Mouse (Mus musculus): Measurements from ENCODE around the gene Mybph. TPM values are rescaled to one million over a fixed set of nuclear protein-coding genes. Genes with fewer than 3 reads are reported as not detected.
A peak's percentile ranks its signal among the peaks of the same experiment; 100 is the strongest.

The Mybph gene
- total RNA-seq, 2 experiments from 2014 or later, result 0.34 to 0.84 TPM

DNA sequence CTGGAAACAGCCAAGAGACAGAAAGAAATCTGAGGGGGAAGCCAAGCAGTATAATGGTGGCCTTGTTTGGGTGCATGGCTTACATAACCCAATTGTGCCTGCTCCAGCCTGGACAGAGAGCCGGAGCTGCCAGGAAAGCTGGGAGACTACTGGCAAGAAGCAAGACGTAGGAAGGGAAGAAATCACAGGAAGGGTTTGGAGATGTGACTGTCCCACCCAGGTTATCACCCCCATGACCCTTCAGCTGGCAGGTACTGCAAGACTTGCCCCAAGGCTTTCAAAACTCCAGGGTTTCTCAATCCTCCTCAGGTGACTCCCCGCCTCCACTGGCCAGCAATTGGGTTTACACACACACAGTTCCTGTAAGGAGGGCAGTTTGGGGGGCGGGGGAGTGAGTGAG lies 11.2 kb upstream of the Mybph start, which contains the start of gene Chil1:
TSS of gene Chil1 (plus strand) at position 152 of the 400 bp plus-strand sequence.
- DNase-seq (ENCODE audit: low spot score in 2 of 2), result no peak

DNA sequence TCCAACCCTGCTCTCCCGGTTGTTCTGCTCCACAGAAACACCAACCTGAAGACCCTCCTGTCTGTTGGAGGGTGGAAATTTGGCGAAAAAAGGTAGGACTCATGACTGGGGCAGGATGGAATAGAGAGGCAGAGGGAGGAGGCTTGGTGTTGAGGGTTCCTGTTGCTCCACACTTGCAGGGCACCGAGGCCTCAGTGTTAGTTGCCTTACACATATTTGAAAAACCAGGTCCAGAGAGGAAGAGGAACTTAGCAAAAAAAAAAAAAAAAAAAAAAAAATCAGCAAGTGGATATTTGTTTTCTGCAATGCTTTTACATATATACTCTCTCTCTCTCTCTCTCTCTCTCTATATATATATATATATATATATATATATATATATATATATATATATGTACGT lies 9.2 kb upstream of the Mybph start:
- no peak for DNase-seq (ENCODE audit: low spot score in 2 of 2)

DNA sequence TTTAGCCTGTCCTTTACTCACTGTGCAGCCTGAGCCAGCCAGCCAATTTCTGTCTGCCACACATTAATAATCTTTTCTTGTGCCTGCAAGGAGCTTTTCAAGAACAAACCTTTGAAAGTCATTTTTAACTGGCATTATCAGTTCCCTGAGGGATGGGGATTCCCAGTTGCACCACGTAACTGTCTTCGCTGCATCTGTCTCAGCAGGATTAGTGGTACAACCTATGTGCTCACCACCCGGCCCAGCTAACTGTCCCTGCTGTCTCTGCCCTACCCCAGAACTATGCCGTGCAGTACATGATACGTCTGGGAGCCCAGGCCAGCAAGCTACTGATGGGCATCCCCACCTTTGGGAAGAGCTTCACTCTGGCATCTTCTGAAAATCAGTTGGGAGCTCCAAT lies 5.0 kb upstream of the Mybph start:
- no peak for DNase-seq (ENCODE audit: low spot score in 2 of 2)

DNA sequence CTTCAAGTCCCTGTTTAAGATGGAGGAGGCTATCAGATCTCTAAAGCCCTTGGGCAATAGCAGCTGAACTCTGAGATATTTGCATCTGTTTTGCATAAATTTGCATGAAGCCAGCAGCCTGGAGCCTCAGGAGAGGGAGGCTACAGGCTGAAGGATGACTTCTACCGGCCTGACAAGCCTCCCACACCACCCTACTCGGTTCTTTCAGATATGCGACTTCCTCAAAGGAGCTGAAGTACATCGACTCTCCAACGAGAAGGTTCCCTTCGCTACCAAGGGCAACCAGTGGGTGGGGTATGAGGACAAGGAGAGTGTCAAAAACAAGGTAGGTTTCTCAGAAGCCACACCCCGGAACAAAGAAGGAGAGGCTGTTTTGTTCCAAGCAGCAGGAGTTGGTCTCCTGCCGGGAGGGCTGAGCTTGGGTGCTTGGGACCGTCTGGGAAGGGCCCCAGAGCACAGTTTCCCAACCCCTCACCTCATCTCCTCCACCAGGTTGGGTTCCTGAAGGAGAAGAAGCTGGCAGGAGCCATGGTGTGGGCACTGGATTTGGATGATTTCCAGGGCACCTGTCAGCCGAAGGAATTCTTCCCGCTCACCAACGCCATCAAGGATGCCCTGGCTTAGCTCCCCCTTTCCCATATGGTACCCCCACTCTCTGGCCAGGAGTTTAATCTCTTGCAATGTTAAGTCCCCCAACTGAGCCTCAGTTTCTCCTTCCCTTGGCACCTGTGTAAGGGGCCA lies 4.1 kb upstream of the Mybph start:
- DNase-seq (ENCODE audit: low spot score in 2 of 2), result no peak

DNA sequence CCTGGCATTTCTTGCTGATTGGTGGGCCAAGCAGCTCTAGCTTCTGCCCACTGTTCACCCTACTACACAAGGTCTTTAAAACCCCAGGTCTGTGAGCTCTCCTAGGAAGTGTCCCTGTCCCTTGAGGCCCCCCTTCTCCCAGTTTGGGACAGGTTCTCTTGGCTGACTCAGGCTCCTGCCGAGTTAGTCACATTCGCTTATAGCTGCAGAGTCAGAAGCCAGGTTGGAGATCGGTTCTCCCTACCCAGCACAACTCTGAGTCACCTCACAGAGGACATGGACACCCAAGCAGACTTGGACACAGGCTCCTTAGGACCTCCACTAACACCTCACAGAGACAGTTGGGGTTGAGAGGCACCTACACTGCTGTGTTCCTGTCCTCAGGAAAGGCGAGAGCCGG lies 2.1 kb upstream of the Mybph start:
- DNase-seq (ENCODE audit: low spot score in 2 of 2), result no peak

DNA sequence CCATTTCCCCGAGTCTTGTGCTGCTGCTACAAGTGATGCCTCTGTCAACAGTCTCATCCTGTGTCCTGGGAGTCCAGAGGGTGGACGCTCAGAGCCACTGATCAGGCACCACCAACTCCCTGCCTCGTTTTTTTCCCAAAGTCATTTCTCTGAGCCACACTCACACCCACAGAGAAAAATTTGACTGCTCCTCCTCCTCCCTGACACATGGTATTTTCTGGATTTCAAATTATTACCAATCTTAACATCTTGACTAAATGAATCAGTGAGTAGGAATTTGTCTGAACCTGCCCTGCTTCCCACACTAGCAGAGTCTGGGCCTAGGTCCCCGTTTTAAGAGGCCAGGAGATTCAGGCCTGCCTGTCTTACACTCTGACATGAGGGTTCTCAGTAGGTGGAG lies 1.2 kb upstream of the Mybph start:
- DNase-seq (ENCODE audit: low spot score in 2 of 2), result no peak

DNA sequence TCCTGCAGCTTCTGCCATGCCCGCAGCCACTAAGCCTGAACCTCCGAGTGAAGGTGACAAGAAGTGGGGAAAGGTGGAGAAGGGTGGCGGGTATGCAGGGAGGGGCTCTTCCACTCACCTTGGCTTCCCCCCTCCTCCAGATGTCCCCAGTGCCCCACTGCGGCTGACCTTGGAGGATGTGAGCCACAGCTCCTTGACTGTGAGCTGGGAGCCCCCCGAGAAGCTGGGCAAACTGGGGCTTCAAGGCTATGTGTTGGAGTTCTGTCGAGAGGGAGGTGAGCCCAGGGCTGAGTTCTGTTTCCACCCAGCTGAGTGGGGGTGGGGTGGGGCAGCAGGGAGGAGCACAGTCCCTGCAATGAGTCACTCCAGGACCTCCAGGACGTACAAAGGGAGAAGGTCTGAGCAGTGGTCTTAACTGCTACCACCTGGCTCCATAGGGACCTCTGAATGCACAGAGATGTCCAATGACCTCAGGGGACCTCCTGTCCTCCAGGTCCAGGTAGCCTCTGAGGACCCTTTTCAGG lies 488 bp downstream of the Mybph start:
- DNase-seq (ENCODE audit: low spot score in 2 of 2), result no peak

DNA sequence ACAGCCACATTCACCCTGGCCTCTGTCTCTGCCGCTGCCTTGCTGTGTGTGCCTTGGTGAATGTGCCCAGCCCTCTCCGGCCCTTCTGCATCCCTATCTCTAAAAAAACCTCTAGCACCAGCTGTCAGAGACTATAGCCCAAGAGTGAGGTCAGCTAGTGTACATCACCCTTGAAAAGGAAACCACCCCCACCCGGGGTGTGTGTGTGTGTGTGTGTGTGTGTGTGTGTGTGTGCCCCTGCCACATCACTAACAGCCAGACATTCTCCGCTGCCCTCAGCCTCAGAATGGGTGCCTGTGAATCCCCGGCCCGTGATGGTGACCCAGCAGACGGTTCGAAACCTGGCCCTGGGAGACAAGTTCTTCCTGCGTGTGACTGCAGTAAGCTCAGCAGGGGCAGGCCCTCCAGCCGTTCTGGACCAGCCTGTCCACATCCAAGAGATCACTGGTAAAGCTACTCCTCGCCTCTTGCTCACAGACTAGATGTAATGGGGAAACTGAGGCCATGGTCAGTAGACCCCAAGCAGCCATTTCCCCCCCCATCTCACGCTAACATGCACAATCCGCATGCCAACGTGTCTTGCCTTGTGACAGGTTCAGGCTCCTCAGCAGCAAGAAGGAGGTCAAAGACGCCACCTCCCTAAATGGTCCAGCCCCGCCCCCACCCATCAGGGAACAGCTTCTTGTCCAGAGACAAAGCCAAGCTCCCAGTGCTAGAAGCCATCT lies 1.2 kb downstream of the Mybph start:
- no peak for DNase-seq (ENCODE audit: low spot score in 2 of 2)

DNA sequence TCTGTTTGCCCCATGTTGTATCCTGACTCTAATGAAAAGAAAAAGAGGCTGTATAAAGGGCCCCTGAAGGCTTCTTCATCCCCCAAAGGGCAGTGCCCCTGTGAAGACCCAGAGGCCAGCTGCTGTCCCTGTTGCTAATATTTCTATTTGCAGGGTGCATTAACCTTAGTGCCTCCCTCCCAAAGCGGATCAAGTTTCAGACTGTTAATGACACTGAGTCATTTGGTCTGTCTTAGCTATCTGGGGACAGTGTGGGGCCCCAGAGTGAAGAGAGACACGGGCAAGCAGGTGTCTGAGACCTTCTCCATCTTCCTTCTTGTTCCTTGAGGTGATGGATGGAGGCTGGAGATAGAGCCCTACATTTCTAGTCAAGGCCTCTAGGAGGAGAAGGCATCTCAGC lies 1.9 kb downstream of the Mybph start:
- DNase-seq (ENCODE audit: low spot score in 2 of 2), result no peak

DNA sequence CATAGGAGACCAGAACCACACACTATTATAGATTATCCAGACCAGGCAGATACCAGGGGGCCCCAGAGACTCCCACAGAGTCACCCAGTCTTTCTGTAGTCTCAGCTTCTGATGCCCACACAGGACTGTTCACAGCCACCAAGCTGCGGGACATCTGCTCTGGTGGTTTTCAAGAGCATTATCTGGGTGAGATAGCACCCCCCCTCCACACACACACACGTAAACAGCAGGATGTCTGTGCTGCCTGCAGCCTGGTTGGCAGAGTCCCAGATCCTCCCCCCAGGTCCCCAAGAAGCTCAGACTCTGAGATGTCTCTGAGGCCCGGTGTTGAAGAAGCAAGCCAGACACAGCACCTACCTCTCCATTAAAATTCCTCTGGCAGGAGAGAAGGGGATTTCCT lies 2.3 kb downstream of the Mybph start:
- no peak for DNase-seq (ENCODE audit: low spot score in 2 of 2)

DNA sequence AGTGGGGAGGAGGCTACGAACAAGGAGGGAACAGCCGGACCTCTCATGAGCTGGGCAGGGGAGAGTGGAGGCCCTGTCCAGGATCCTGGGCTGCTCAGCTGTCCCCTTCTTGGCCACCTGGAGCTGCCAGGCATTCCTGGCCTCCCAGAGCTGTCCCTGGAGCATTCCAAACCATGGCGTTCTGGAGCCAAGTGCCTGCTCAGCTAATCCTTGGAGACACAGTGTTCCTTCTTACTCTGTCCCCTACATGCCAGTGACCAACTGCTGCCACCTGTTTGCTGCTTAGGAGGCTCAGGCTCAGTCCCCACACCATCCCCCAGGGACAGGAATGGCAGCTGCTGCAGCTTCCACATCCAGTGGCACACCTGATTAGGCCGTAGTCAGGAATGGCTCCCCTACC lies 2.7 kb downstream of the Mybph start:
- no peak for DNase-seq (ENCODE audit: low spot score in 2 of 2)

DNA sequence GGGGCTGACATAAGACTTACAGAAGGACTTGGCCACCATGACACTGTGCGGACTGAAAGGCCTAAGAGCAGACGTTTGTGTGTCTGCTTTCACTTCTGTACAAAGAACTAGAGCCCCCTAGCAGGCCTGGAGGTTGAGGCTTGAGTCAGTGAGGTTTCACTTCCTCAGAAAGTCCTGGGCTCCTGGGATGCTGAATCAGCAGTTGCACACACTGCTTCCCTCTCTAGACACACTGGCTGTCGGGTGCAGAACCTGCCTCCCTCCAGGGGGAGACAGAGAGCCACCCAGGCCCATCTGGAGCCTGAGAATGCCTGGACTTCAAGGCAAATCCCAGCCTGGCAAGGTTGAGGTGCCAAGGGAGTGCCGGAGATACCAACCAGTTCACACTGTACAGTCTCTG lies 3.1 kb downstream of the Mybph start:
- peak; percentile 57 to 75 for DNase-seq (ENCODE audit: low spot score in 2 of 2)

DNA sequence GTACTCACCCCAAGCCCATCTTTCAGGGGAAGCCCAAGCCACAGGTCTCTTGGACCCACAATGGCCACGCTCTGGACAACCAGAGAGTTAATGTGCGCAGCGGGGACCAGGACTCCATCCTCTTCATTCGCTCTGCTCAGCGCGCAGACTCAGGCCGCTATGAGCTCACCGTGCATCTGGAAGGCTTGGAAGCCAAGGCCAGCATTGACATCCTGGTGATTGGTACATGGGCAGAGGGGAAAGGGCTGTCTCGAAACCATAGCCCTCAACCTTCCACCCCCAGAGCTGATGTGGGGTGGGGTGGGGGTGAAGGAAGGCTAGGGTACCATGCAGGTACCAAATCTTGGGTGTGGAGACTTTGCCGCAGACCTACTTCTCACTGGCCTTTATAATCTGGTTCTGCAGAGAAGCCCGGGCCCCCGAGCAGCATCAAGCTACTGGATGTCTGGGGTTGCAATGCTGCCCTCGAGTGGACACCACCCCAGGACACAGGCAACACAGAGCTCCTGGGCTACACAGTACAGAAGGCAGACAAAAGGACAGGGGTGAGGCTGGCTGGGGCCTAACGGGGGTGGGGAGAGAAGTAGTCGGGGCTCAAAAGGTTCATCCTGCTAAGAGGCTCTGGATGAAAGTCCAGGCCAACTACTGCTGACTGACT lies 4.2 kb downstream of the Mybph start:
- DNase-seq (ENCODE audit: low spot score in 2 of 2), result no peak

DNA sequence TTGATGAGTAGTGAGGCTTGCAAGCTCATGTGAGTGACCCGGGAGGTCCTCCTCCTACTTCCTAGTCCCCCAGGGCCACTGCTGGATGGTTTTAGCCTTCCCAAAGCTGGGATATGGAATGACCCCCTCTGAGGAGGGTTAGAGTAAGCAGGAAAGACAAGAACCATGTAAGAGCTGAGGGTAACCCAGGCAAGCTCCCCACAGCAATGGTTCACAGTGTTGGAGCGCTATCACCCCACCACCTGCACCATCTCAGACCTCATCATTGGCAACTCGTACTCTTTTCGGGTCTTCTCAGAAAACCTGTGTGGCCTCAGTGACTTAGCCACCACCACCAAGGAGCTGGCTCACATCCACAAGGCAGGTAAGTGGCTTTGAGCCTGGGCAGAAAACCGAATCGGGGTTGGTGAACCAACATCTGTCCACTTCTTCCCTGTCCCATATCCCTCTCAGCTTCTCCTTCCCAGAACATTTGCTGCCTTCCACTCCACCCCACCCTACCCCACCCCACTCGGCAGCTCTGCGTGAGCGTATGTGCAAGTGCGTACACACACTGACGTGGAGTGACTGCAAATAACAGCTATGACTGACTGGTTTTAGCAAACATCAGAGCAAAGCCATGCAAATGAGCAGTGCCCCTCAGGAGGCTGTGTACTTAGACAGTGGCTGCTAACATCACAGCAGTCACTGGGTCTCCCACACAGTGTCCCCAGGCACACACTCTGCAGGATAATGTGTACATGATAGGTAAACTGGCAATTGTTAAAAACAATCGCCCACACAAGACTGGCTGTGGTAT lies 5.1 kb downstream of the Mybph start:
- DNase-seq (ENCODE audit: low spot score in 2 of 2), result no peak

DNA sequence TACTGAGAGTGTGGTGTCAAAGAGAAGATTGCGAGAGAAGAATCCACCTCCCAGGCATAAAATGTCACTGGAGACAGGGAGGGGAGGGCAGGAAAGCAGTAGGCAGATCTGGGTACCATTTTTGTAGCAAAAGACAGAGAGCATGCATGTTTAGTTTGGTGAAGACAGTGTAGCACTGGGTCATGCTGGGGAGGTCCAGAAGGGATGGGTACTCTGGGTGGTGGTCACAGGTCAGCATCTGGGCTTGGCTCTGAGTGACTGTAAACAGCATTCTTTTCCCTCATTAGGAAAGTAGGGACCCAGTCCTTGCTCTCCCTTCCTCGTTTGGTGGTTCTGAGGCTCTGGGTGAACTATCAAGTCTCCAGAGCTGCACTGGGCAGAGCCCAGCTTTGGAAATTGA lies 7.2 kb downstream of the Mybph start:
- DNase-seq (ENCODE audit: low spot score in 2 of 2), result no peak

DNA sequence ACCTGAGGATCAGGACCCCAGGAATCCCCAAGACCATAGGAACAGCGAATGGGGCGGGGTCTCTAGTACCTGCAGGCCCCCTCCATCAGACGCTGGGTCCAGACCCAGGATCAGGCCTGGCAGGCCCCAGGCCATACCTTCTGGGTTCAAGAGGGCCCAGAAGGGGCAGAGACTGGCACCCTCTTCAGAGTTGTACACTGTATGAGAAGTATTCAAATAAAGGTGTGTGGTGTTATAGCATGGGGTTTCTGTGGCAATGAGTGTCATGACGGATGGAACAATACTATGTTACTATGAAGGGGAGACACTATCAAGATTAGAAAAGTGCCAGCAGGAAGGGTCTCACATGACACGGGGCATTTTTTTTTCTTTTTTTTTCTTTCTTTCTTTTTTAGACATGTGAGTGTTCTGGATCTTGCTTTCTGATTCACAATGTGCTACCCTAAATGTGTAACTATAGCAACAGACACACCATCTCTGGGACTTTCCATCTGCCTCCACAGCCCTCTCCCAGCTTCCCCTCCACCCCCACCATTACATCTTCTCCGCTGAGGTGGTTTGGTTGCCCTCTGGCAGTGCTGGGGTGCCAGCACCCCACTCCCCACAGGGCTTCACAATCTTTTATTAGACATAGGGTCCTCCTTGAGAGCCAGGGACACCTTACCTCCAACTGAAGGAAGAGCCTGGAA lies 7.9 kb downstream of the Mybph start:
- no peak for DNase-seq (ENCODE audit: low spot score in 2 of 2)

DNA sequence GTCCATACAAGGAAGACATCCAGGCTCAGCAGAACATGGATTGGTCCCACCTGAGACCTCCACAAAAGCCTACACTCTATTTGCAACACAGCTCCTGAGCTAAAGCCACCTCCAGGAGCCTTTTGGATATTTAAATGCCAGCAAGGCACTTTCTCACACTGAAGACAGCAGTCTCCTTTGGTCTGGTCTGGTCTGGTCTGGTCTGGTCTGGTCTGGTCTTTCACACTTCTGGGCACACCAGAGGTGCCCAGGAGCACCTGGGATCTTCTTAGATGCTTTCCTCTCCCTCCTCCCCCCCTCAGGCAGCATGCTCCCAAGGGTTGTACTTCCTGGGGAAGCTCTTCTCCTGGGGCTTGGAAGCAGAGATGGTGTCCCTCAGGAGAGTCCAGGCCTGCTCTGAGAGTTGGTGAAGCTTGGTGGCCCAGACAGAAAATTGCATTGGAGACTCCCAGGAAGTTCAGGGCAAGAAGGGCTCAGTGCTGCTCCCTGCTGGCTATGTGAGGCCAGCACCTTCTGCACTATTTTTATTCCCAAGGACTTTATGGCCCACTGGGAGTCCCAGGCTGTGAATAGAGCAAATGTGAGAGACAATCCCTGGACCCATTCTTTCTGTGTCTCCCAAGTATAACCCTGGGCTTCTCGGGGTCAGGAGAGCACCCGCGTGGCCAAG lies 8.6 kb downstream of the Mybph start:
- no peak for DNase-seq (ENCODE audit: low spot score in 2 of 2)

DNA sequence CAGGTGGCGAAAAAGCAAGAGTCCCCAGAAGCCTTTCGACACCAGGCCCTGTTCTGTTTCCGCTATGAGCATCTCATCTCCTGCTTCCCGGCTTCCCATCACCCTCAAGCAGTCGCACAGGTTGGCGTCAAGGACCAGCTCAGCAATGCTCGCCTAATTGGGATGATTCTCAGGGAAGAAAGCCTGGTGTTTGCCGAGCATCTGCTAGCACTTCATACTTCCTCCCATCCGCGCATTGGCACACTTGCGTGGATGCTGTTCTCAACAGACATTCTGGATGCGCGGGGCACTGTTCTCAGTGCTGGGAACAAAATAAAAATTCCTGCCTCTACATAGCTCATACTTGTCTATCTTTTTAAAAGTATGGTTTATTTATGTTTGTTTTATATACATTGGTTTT lies 11.0 kb downstream of the Mybph start:
- DNase-seq (ENCODE audit: low spot score in 2 of 2), result no peak

DNA sequence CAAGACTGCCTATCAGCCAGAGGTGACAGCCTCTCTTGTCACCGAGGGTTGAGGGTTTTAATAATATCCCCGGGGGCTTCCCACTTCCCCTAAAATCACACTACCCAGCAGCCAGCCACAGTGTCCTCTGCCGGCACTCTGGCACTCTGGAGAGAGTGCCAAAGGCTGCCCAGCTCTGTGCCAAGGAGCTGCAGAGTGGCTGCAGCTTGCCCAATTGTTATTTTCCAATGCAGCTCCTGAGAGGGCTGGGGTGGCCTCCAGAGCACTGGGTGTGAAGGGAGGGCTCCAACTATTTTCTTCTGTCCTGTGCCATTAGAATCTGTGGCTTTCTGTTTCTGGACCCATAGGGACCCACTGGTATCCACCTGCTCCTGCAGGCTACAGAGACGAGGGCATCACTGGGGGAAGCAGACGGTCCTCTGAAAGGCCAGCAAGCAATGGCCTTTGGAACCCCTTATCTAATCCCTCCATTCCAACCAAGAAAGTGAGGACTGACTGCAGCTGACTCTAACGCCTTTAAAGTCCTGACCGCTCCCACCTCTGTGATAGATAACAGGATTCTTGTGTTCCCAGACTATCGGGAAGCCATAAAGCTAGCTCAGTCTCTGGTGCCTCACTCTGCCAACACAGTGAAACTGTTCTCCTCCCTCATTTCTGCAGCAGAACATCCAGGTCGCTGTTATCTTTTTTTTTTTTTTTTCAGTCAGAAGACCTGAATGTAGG lies 12.2 kb downstream of the Mybph start:
- DNase-seq (ENCODE audit: low spot score in 2 of 2), result no peak

Measured in adrenal gland, postnatal 4 days (tissue).